8 mouse cellular contexts compared by ENCODE assay signal in the genomic region with DNA sequence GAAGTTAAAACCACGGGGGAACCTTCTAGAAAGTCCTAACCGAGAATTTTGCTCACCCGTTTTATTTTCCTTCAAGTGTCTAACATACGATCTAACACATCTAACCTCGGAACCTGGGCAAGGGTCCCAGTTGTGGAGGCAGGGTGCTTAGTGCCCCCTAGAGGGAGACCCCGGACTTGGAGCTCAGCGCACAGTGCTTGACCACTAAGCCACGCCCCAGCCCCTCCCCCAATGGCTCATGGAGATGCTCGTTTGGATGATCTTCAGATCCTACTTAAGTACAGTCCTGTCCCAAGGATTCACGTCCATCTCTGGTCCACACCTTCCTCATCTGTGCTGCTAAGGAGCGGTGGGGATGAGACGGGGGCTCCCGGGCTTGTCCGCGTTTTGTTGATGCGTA. TPM values are rescaled to one million over a fixed set of nuclear protein-coding genes. Genes with fewer than 3 reads are reported as not detected.
DNase-seq lines count a peak whose midpoint lies in the region; ATAC-seq and TF ChIP-seq lines count a peak whose summit lies in the region.

No protein-coding gene starts in this region.

- WGBS in thymus, adult 2 months = 21% methylated on average over 16 of the region's 16 CpGs
- 15% methylated on average over 16 of the region's 16 CpGs for WGBS in heart, postnatal 0 days
- 12% methylated on average over 16 of the region's 16 CpGs for WGBS in limb, embryonic 12.5 days
- 14% methylated on average over 16 of the region's 16 CpGs for WGBS in neural tube, embryonic 11.5 days

- 0 out of 2 replicates have a peak, but pooled peaks have one; percentile 31 for TF ChIP-seq CTCF in thymus, adult 2 months (IDR thresholded peaks at IDR 0.05; ENCODE audit: borderline replicate concordance, control insufficient read depth, extremely low read depth, insufficient read depth, low read length, poor library complexity)
- peak; percentile 45 for TF ChIP-seq CTCF in heart, postnatal 0 days (IDR thresholded peaks at IDR 0.05; ENCODE audit: low read depth)

- peak overlapping the region; percentile 36 for H3K4me2 ChIP-seq in heart, postnatal 0 days (ENCODE audit: low read depth, low read length)
- H3K4me2 ChIP-seq in limb, embryonic 12.5 days = peak overlapping the region; percentile 26
- no peak overlapping the region for H3K4me2 ChIP-seq in neural tube, embryonic 11.5 days (ENCODE audit: low read depth)

- ATAC-seq in heart, postnatal 0 days (ENCODE audit: insufficient read depth, low read depth) = no peak
- no peak for ATAC-seq in limb, embryonic 12.5 days (ENCODE audit: insufficient number of reproducible peaks, insufficient read depth, low FRiP score, low TSS enrichment, low read depth)
- no peak for ATAC-seq in neural tube, embryonic 11.5 days (ENCODE audit: insufficient read depth, low FRiP score, low TSS enrichment)

- no peak for TF ChIP-seq POLR2A in thymus, adult 2 months (IDR thresholded peaks at IDR 0.05; ENCODE audit: control insufficient read depth, extremely low read depth, insufficient read depth, low read length, poor library complexity)

- TF ChIP-seq EP300 in heart, postnatal 0 days (IDR thresholded peaks at IDR 0.05; ENCODE audit: low read depth) = no peak

- peak; percentile 16 for DNase-seq in thymus, adult 2 months
- DNase-seq in thymus, adult 18-20 months = no peak
- DNase-seq in c-Kit-positive CD71-negative TER-119-negative erythroid progenitor cells, embryonic 14.5 days (ENCODE audit: low read depth) = peak; percentile 29
- DNase-seq in heart, postnatal 0 days (ENCODE audit: low spot score) = peak; percentile 50
- peak; percentile 75 for DNase-seq in neural tube, embryonic 11.5 days (ENCODE audit: low spot score)
- no peak for DNase-seq in spleen, postnatal 4 days (ENCODE audit: low spot score in 2 of 2)
- no peak for DNase-seq in cerebellum, adult 11-12 months

- H3K9me3 ChIP-seq in heart, postnatal 0 days (replicated peaks; ENCODE audit: control insufficient read depth, low read length) = no peaks in the 10 kb centered on the region
- no peaks in the 10 kb centered on the region for H3K9me3 ChIP-seq in limb, embryonic 12.5 days
- H3K9me3 ChIP-seq in neural tube, embryonic 11.5 days (ENCODE audit: control insufficient read depth, low read length) = no peaks in the 10 kb centered on the region

- no peaks in the 10 kb centered on the region for H3K36me3 ChIP-seq in thymus, adult 2 months (ENCODE audit: control insufficient read depth, insufficient read depth, low read length)
- no peaks in the 10 kb centered on the region for H3K36me3 ChIP-seq in heart, postnatal 0 days (replicated peaks; ENCODE audit: control insufficient read depth, insufficient read depth, low read length)
- H3K36me3 ChIP-seq in limb, embryonic 12.5 days = no peaks in the 10 kb centered on the region
- no peaks in the 10 kb centered on the region for H3K36me3 ChIP-seq in neural tube, embryonic 11.5 days (ENCODE audit: control insufficient read depth, insufficient read depth, low read length)

- H3K9ac ChIP-seq in heart, postnatal 0 days (replicated peaks; ENCODE audit: low read depth, low read length) = 0 out of 2 replicates have a peak overlapping the region, but pooled peaks have one; percentile 3
- no peak overlapping the region for H3K9ac ChIP-seq in limb, embryonic 12.5 days (replicated peaks)
- H3K9ac ChIP-seq in neural tube, embryonic 11.5 days (ENCODE audit: low read length) = no peak overlapping the region

- no peaks in the 10 kb centered on the region for H3K27me3 ChIP-seq in thymus, adult 2 months (ENCODE audit: control insufficient read depth, insufficient read depth, low read length)
- H3K27me3 ChIP-seq in heart, postnatal 0 days (ENCODE audit: control insufficient read depth, insufficient read depth, low read length) = no peaks in the 10 kb centered on the region
- peaks cover 8% of the 10 kb centered on the region for H3K27me3 ChIP-seq in limb, embryonic 12.5 days
- no peaks in the 10 kb centered on the region for H3K27me3 ChIP-seq in neural tube, embryonic 11.5 days (ENCODE audit: control insufficient read depth, insufficient read depth, low read length)

- no peak overlapping the region for H3K27ac ChIP-seq in thymus, adult 2 months (ENCODE audit: control insufficient read depth, insufficient read depth, low read length)
- H3K27ac ChIP-seq in heart, postnatal 0 days (ENCODE audit: low read depth) = peak overlapping the region; percentile 88
- no peak overlapping the region for H3K27ac ChIP-seq in limb, embryonic 12.5 days
- no peak overlapping the region for H3K27ac ChIP-seq in neural tube, embryonic 11.5 days (ENCODE audit: low read depth, low read length)

- H3K4me3 ChIP-seq in thymus, adult 2 months (ENCODE audit: control insufficient read depth, insufficient read depth, low read length) = no peak overlapping the region
- H3K4me3 ChIP-seq in heart, postnatal 0 days (ENCODE audit: low read depth, low read length) = 0 out of 2 replicates have a peak overlapping the region, but pooled peaks have one; percentile 1
- H3K4me3 ChIP-seq in limb, embryonic 12.5 days (replicated peaks) = no peak overlapping the region
- H3K4me3 ChIP-seq in neural tube, embryonic 11.5 days (ENCODE audit: low read depth, low read length) = no peak overlapping the region

- peaks cover 9% of the 10 kb centered on the region for H3K4me1 ChIP-seq in thymus, adult 2 months (replicated peaks; ENCODE audit: control insufficient read depth, insufficient read depth, low read length)
- H3K4me1 ChIP-seq in heart, postnatal 0 days (ENCODE audit: control insufficient read depth, insufficient read depth) = peaks cover 17% of the 10 kb centered on the region
- H3K4me1 ChIP-seq in limb, embryonic 12.5 days (replicated peaks) = peaks cover 6% of the 10 kb centered on the region; the same call in 1 of the 2 replicates
- H3K4me1 ChIP-seq in neural tube, embryonic 11.5 days (ENCODE audit: control insufficient read depth, insufficient read depth, low read length) = 0 out of 2 replicates have a peak, but pooled peaks cover 9% of the 10 kb centered on the region

RNA-seq across cellular contexts. Expression of a gene that starts 28.3 kb away (rescaled TPM):
- 20.1 and 24.4 TPM in 2 replicates for polyA plus RNA-seq in thymus, adult 2 months (2012; rRNA removed)
- total RNA-seq in heart, postnatal 0 days (2014; rRNA removed; ENCODE audit: low replicate concordance) = 50.7 and 70.1 TPM in 2 replicates
- 15.3 and 17.5 TPM in 2 replicates for polyA plus RNA-seq in heart, postnatal 0 days (2015; fragmentation: Nextera tagmentation; extraction: Ambion mirVana)
- polyA plus RNA-seq in limb, embryonic 12.5 days (2016; fragmentation: Nextera tagmentation; extraction: Ambion mirVana) = 4.7 TPM in 2 replicates
- polyA plus RNA-seq in neural tube, embryonic 11.5 days (2014; fragmentation: Nextera tagmentation; extraction: Ambion mirVana) = 0.82 and 1.8 TPM in 2 replicates

RNA-seq across cellular contexts. Expression of a gene that starts 44.5 kb away (rescaled TPM):
- 21.7 and 28.9 TPM in 2 replicates for polyA plus RNA-seq in thymus, adult 2 months (2012; rRNA removed)
- total RNA-seq in heart, postnatal 0 days (2014; rRNA removed; ENCODE audit: low replicate concordance) = 15.0 and 31.4 TPM in 2 replicates
- 25.0 and 26.5 TPM in 2 replicates for polyA plus RNA-seq in heart, postnatal 0 days (2015; fragmentation: Nextera tagmentation; extraction: Ambion mirVana)
- polyA plus RNA-seq in limb, embryonic 12.5 days (2016; fragmentation: Nextera tagmentation; extraction: Ambion mirVana) = 61.7 and 63.0 TPM in 2 replicates
- 26.6 and 28.0 TPM in 2 replicates for polyA plus RNA-seq in neural tube, embryonic 11.5 days (2014; fragmentation: Nextera tagmentation; extraction: Ambion mirVana)

RNA-seq across cellular contexts. Expression of a gene that starts 46.6 kb away (rescaled TPM):
- 10.5 and 14.5 TPM in 2 replicates for polyA plus RNA-seq in thymus, adult 2 months (2012; rRNA removed)
- 0.27 and 2.4 TPM in 2 replicates for total RNA-seq in heart, postnatal 0 days (2014; rRNA removed; ENCODE audit: low replicate concordance)
- polyA plus RNA-seq in heart, postnatal 0 days (2015; fragmentation: Nextera tagmentation; extraction: Ambion mirVana) = 4.0 and 4.1 TPM in 2 replicates
- 13.8 and 16.1 TPM in 2 replicates for polyA plus RNA-seq in limb, embryonic 12.5 days (2016; fragmentation: Nextera tagmentation; extraction: Ambion mirVana)
- 12.8 and 13.1 TPM in 2 replicates for polyA plus RNA-seq in neural tube, embryonic 11.5 days (2014; fragmentation: Nextera tagmentation; extraction: Ambion mirVana)

Comparison
In these comparisons a context has a peak if more than half of its experiments do, and no peak if none do; other contexts are left out.
1. DNase-seq: peak in thymus, adult 2 months (single experiment), c-Kit-positive CD71-negative TER-119-negative erythroid progenitor cells, embryonic 14.5 days (single experiment), heart, postnatal 0 days (single experiment) and neural tube, embryonic 11.5 days (single experiment); none in thymus, adult 18-20 months (0 of 2), spleen, postnatal 4 days (0 of 2) and cerebellum, adult 11-12 months (single experiment).